Mouse (Mus musculus): ENCODE results near the gene Nod1. TPM values are rescaled to one million over a fixed set of nuclear protein-coding genes. Genes with fewer than 3 reads are reported as not detected.

Nod1 gene
- total RNA-seq (2021) = 10 to 100 TPM; 19.8 to 21.2 TPM

- peak; percentile 85 to 90 for DNase-seq
- intact Hi-C loops (cut with DNase I) = loop anchor here (2.0 to 5.0 kb wide), 4 partner anchors 32 to 265 kb away; partner anchors contain the start of gene Znrf2
Measured at GRCm38 (mm10) chr6:54972111-54972928, at the start of gene Nod1. Gene Nod1 (minus strand): TSS chr6:54972612.

GRCm38 (mm10) chr6:55021806-55022205 is 49.4 kb upstream of the Nod1 start:
- DNase-seq = no peak
- intact Hi-C loops (cut with DNase I) = no loop called here

- intact Hi-C loops (cut with DNase I) = loop anchor here (5.0 kb wide), 2 partner anchors 211 to 311 kb away; no protein-coding TSS in a partner anchor
- no peak for DNase-seq
Measured at GRCm38 (mm10) chr6:55018417-55018816, 46.0 kb upstream of the Nod1 start.

DNA sequence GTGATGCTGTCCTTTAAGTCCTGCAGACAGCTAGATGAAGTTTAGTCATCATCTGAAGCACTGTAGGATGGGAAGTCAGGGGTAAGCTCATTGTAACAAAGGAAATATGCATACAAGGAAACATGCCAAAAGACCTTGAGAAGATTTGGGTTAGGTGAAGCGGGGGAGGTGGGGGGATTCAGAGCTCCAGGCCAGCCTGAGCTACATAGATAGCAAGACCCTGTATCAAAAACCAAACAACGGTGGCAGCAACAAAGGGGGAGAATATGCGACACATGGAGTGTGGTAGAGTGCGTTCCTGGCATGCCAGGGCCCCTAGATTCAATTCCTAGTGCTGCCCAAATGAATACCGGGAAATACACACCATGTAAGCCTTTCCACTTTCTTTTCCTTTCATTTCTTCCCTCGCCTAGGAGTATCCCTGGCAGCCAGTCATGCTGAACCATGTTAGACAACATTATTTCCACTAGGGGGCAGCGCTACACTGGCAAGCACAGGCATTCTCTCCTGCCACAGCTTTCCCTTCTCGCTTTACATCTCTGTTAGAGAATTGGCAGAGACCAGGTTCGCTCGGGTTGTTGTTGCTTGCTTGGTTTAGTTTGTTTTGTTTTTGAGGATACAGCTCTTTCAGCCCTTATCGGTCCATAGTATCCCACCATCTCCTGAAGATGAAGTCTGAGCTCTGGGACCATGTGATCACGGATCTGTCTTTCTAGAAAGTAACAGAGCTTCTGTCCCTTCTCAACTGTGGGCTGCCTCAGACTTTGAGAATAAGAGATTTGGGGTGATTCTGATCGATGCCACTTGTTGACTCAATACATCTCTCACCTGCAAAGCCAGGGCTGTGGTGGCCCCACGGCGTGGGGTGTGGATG is 44.5 kb upstream of the Nod1 start:
- intact Hi-C loops (cut with DNase I) = loop anchor here (1.0 to 5.0 kb wide), 4 partner anchors 100 to 310 kb away; no protein-coding TSS in a partner anchor
- DNase-seq = peak; percentile 51 to 66

DNA sequence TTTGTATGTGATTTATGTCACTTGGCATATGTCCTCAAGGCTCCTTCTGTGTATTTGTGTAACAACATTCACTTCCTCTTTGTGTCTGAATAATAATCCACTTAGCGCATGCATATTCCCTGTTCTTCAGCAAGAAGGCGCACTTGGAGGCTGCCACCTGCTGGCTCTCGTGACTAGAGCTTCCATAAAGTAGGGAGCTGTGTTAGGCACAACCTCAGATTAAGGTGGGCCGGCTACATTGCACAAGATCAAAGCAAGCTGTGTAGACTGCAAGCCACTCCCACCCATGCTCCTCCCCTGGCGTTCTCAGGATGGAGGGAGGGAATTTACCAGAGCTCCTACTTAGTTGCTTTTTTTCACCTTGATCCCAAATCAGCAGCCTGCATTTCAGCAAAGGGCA is 43.8 kb upstream of the Nod1 start:
- intact Hi-C loops (cut with DNase I) = loop anchor here (5.0 kb wide), 2 partner anchors 209 to 309 kb away; no protein-coding TSS in a partner anchor
- peak; percentile 38 to 52 for DNase-seq

DNA sequence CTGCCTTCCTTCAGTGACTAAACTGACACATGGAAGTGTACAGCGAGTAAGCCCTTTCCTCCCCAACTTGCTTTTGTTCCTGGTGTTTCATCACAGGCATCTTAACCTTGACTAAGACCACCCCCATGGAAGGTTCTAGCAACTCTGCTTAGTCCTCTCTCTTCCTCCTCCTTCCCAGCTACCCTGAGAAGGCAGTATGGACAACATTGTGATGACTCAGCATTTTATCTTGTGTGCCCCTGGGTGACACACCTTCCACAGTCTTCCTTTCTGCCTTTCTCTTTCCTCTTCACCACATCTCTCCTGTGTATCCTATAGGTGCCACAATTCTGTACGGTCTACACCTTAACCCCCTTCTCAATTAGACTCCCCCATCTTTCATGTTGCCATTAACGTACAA is 41.8 kb upstream of the Nod1 start:
- no peak for DNase-seq
- intact Hi-C loops (cut with DNase I) = no loop called here

DNA sequence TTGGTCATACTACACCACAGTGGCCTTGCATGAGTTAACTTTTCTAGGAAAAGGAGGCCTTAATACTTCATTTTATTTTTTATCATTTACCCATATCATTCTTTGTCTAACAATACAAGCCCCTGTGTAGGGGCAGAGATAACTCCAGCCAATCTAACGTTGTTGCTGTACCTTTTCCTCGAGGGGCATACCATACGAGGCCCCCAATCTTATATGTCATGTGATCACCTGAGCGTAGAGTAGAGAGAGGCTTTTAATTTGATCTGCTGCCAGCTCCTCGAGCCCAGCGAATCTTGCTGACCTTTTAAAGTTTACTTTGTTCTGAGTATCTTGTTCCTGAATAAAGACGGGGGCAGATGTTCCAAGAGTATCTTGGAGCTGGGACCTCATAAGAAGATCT is 40.1 kb upstream of the Nod1 start:
- intact Hi-C loops (cut with DNase I) = no loop called here

GRCm38 (mm10) chr6:55010330-55011091 is 38.1 kb upstream of the Nod1 start:
- DNase-seq = no peak
- intact Hi-C loops (cut with DNase I) = no loop called here

More for the DNA sequence above, 40.1 kb upstream of the Nod1 start:
- DNase-seq = no peak

DNA sequence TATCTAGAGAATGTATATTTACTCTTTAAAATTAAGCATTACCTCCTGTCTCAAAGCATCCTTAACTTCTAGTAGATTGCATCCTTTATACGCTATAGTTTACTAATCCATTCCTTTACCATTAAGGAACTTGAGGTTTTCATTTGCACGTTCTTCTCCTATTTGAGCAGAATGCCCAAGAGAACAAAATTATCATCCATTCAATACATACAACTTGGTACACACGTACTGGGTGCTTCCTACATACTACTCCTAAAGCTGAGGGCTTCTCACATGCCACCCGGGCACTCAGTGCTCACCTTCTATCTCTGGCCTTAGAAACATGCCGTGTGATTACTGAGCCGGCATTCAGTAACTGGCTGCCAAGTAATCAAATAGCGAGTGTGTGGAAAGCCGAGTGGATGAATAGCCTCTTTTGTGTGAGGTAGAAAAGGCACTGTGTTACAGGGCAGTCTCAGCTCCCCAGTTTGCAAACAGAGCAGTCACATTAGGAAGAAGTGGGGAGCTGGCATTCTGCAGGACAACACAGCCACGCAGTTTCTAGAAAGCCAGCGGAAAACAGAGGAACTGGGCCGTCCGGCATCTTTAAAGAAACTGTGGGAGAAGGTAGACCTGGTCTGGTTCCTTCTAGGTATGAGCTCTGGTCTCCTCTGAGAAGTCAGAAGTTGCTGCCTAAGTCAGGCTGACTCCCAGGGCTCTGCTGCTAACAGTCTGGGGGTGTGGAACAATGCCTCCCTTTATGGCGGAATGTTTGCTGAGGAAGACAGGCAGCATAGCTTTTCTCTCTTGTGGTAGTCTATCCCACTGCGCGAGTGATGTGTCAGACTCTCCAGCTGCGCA is 37.2 kb upstream of the Nod1 start:
- intact Hi-C loops (cut with DNase I) = no loop called here
- DNase-seq = no peak

GRCm38 (mm10) chr6:55008401-55008800 is 36.0 kb upstream of the Nod1 start:
- no peak for DNase-seq
- intact Hi-C loops (cut with DNase I) = no loop called here

DNA sequence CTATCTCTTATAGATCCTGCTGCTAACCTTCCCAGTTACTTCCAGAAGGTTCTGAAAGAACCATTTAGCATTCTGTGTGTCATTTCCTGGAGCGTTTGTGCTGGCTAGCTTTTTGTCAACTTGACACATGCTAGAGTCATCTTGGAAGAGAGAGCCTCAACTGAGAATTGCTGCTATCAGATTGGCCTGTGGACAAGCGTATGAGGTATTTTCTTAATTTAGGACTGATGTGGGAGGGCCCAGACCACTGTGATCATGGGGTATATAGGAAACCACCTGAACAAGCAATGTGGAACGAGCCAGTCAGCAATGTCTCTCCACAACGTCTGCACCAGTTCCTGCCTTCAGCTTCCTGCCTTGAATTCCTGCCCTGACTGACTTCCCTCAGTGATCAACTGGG is 31.1 kb upstream of the Nod1 start:
- no peak for DNase-seq
- intact Hi-C loops (cut with DNase I) = no loop called here

DNA sequence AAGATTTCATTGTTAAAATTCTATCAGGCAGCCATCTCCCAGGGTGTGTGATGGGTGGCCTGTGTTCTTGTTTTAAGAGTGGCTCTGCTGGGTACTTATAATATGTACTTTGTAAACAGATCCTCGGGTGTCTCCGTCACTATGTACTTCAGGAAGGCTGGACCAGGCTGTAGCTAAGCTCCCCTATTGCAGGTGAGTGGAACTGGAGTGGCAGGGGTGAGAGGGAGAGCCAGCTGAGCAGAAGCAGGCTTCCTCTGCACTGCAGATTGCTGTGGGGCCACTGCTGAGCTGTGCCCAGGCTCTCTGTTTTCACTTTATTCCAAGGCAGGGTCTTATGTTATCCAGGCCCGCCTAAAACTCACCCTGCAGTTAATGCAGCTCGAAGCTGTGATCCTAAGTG is 30.0 kb upstream of the Nod1 start:
- DNase-seq = no peak
- intact Hi-C loops (cut with DNase I) = no loop called here

DNA sequence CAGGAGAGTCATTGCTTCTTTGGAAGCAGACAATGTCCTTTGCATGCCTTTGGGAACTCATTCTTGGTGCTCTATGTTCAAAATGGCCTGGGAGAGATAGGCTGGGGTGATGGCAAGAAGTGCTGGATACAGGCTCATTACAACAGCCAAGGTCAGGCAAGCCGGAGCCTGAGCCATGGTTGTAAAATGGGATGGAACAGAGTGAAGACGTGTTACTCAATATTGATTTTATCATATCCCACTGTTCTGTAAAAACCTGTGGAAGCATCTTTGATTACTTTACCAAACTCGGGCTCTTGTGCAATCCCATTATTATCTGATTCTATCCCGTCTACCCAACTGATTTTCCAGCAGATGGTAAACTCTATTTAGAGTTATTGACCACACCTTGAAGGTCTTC is 28.9 kb upstream of the Nod1 start:
- intact Hi-C loops (cut with DNase I) = no loop called here
- no peak for DNase-seq

GRCm38 (mm10) chr6:54997726-54998125 is 25.3 kb upstream of the Nod1 start:
- no peak for DNase-seq
- intact Hi-C loops (cut with DNase I) = no loop called here

DNA sequence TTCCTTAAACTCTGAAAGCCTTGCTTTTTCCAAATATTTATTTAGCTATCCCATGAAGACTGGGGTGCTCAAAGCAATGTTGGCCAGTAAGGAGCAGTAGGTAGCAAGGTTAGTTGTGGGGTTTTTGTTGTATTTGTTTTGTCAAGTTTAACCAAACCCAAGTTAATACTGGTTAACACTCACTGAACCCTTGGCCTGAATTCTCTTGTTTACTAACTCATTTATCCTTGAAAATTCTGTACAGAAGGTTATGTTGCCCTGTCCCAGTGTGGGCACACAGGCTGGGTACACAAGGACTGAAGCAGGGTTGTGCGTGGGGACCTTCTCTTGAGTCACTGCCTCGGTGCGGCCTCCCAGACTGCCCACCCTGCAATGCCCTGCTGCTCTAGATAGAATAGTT is 23.9 kb upstream of the Nod1 start:
- DNase-seq = no peak
- intact Hi-C loops (cut with DNase I) = no loop called here

- intact Hi-C loops (cut with DNase I) = loop anchor here (1.0 to 5.0 kb wide), 5 partner anchors 19 to 288 kb away; partner anchors contain the start of gene Znrf2
- DNase-seq = peak; percentile 93 to 94
Measured at GRCm38 (mm10) chr6:54992734-54993260, 20.4 kb upstream of the Nod1 start, which contains the start of gene Ggct. Gene Ggct (minus strand): TSS chr6:54992950.

DNA sequence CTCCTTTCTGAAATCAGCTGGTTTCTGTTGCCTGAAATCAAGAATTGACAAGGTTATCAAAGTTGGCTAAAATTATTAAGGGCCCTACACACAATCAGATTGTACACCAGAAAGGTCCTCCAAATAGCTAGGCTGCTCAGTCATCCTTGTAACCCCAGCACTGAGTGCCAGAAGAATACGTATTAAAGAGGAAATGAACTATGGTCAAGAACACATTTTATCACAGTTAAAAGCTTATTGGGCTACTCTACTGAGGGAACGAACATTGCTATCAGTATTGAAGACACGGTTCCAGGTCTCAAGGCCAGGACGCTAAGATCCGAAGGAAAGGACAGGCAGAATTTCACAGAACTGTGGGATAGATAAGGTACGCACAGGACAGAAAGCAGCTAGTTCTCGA is 19.7 kb upstream of the Nod1 start:
- no peak for DNase-seq
- intact Hi-C loops (cut with DNase I) = loop anchor here (1.0 to 5.0 kb wide), 5 partner anchors 19 to 287 kb away; partner anchors contain the start of gene Znrf2

DNA sequence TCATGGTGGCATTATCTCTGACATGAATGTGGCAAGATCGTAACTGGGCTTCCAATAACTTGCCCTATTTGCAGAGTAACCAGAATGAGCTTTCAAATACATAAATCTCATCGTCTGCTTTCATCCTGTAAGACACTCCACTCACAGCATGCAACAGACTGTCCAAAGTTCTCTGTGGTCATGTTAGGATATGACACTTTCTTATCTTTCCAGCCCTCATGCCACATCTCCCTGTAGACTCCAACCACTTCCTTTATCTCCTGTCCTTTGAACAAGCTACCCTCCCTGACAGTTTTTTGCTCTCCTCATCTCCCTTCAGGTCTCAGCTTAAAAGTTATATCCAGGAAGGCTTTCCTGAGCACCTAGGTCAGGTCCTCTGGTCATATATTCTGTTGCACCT is 18.8 kb upstream of the Nod1 start:
- no peak for DNase-seq
- intact Hi-C loops (cut with DNase I) = loop anchor here (5.0 kb wide), 2 partner anchors 59 to 174 kb away; partner anchors contain the start of gene Znrf2

DNA sequence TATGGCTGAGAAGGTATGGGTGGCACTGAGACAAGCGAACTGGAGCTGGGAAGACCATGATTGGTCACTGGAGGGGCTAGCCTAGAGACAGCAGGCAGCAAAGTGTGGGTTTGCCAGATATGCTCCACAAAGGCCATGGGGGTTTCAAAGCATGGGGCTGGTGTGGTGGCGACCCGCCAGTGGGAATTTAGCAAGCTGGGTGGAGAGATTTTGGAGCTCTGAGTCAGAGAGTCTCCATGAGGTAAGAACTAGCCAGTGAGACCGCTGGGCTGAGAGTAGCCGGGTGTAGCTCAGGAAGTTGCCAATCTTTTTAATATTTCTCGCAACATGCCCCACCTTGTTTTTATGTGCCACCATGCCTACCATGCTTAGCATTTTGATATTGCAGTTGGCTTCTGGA is 15.7 kb upstream of the Nod1 start:
- intact Hi-C loops (cut with DNase I) = no loop called here
- DNase-seq = no peak

Measured in heart, postnatal 36 days (tissue).